Mouse (Mus musculus): ENCODE results near the gene Olfr548-ps1. TPM values are rescaled to one million over a fixed set of nuclear protein-coding genes. Genes with fewer than 3 reads are reported as not detected.

Gene Olfr548-ps1
- polyA plus RNA-seq, 1 experiment from 2014 or later, result not detected

Other genes starting within 250 kb of the Olfr548-ps1 start
- 127 and 138 TPM in 2 replicates for gene Rrm1, start 99.2 kb upstream of the Olfr548-ps1 start, polyA plus RNA-seq (2015; fragmentation: Nextera tagmentation; extraction: Ambion mirVana)
- gene Olfr543, start 59.2 kb upstream of the Olfr548-ps1 start, polyA plus RNA-seq (2015; fragmentation: Nextera tagmentation; extraction: Ambion mirVana), result 0.13 and 0.19 TPM in 2 replicates
- gene Olfr544, start 52.6 kb upstream of the Olfr548-ps1 start, polyA plus RNA-seq (2015; fragmentation: Nextera tagmentation; extraction: Ambion mirVana), result 0.06 TPM in 1 of 2 replicates, not detected in the other
- gene Olfr545, start 41.3 kb upstream of the Olfr548-ps1 start, polyA plus RNA-seq (2015; fragmentation: Nextera tagmentation; extraction: Ambion mirVana), result 0.05 TPM in 1 of 2 replicates, not detected in the other
- not detected in 2 replicates for gene Olfr547, start 6.1 kb upstream of the Olfr548-ps1 start, polyA plus RNA-seq (2015; fragmentation: Nextera tagmentation; extraction: Ambion mirVana)
- not detected in 2 replicates for gene Olfr549, start 9.0 kb downstream of the Olfr548-ps1 start, polyA plus RNA-seq (2015; fragmentation: Nextera tagmentation; extraction: Ambion mirVana)
- gene Trim21, start 24.6 kb downstream of the Olfr548-ps1 start, polyA plus RNA-seq (2015; fragmentation: Nextera tagmentation; extraction: Ambion mirVana), result 0.56 and 1.2 TPM in 2 replicates
- gene Olfr550, start 30.5 kb downstream of the Olfr548-ps1 start, polyA plus RNA-seq (2015; fragmentation: Nextera tagmentation; extraction: Ambion mirVana), result not detected in 2 replicates
- gene Olfr551, start 51.0 kb downstream of the Olfr548-ps1 start, polyA plus RNA-seq (2015; fragmentation: Nextera tagmentation; extraction: Ambion mirVana), result not detected in 2 replicates
- gene Olfr552, start 56.9 kb downstream of the Olfr548-ps1 start, polyA plus RNA-seq (2015; fragmentation: Nextera tagmentation; extraction: Ambion mirVana), result not detected in 2 replicates
- not detected in 2 replicates for gene Olfr553, start 77.3 kb downstream of the Olfr548-ps1 start, polyA plus RNA-seq (2015; fragmentation: Nextera tagmentation; extraction: Ambion mirVana)
- not detected in 2 replicates for gene Olfr554, start 97.5 kb downstream of the Olfr548-ps1 start, polyA plus RNA-seq (2015; fragmentation: Nextera tagmentation; extraction: Ambion mirVana)
- not detected in 2 replicates for gene Olfr555, start 117.9 kb downstream of the Olfr548-ps1 start, polyA plus RNA-seq (2015; fragmentation: Nextera tagmentation; extraction: Ambion mirVana)
- gene Olfr556, start 124.0 kb downstream of the Olfr548-ps1 start, polyA plus RNA-seq (2015; fragmentation: Nextera tagmentation; extraction: Ambion mirVana), result not detected in 2 replicates
- 11.0 and 11.6 TPM in 2 replicates for gene Trim68, start 146.4 kb downstream of the Olfr548-ps1 start, polyA plus RNA-seq (2015; fragmentation: Nextera tagmentation; extraction: Ambion mirVana)
- not detected in 2 replicates for gene Olfr557, start 155.0 kb downstream of the Olfr548-ps1 start, polyA plus RNA-seq (2015; fragmentation: Nextera tagmentation; extraction: Ambion mirVana)
- 0.20 and 0.28 TPM in 2 replicates for gene Olfr558, start 161.3 kb downstream of the Olfr548-ps1 start, polyA plus RNA-seq (2015; fragmentation: Nextera tagmentation; extraction: Ambion mirVana)
- not detected in 2 replicates for gene Olfr33, start 178.2 kb downstream of the Olfr548-ps1 start, polyA plus RNA-seq (2015; fragmentation: Nextera tagmentation; extraction: Ambion mirVana)
- not detected in 2 replicates for gene Olfr559, start 186.6 kb downstream of the Olfr548-ps1 start, polyA plus RNA-seq (2015; fragmentation: Nextera tagmentation; extraction: Ambion mirVana)
- gene Olfr560, start 218.5 kb downstream of the Olfr548-ps1 start, polyA plus RNA-seq (2015; fragmentation: Nextera tagmentation; extraction: Ambion mirVana), result not detected in 2 replicates
- gene Olfr78, start 218.6 kb downstream of the Olfr548-ps1 start, polyA plus RNA-seq (2015; fragmentation: Nextera tagmentation; extraction: Ambion mirVana), result 0.40 and 0.55 TPM in 2 replicates
- not detected in 2 replicates for gene Olfr561, start 230.3 kb downstream of the Olfr548-ps1 start, polyA plus RNA-seq (2015; fragmentation: Nextera tagmentation; extraction: Ambion mirVana)